Mouse (Mus musculus) CH12.LX (cell line): Measurements from ENCODE around the gene Carhsp1. TPM values are rescaled to one million over a fixed set of nuclear protein-coding genes. Genes with fewer than 3 reads are reported as not detected.

Source experiments
- DNase-seq: peaks from one replicate; pipeline ENCODE4 v3.0.0-alpha.2; 2013; ENCODE audit errors: extremely low read depth
- H3K27ac ChIP-seq: 2 replicates; pipeline ENCODE4 v1.5.1; 2012; ENCODE audit warnings: low read depth, mild to moderate bottlenecking, control low read depth, moderate library complexity; ENCODE audit not compliant: insufficient read depth
- H3K27me3 ChIP-seq: replicated peaks from 2 replicates; pipeline ENCODE3; 2012; ENCODE audit warnings: inconsistent platforms
- H3K36me3 ChIP-seq, 2 experiments: replicated peaks in 1 of 2; 2 replicates each; pipeline versions ENCODE3 to v1.6.1; 2012; ENCODE audit warnings: inconsistent platforms in 1 of 2, low read length in 1 of 2, mild to moderate bottlenecking in 1 of 2, mixed read lengths in 1 of 2, moderate library complexity in 1 of 2; ENCODE audit not compliant: control insufficient read depth in 1 of 2, insufficient read depth in 1 of 2
- H3K4me1 ChIP-seq, 2 experiments: 2 replicates each; pipeline ENCODE4 v1.6.1; 2012; ENCODE audit warnings: inconsistent platforms in 1 of 2, moderate library complexity in 1 of 2; ENCODE audit not compliant: insufficient read depth in 2 of 2, control insufficient read depth in 1 of 2
- H3K4me2 ChIP-seq: 2 replicates; pipeline ENCODE4 v1.6.1; 2012; ENCODE audit warnings: low read depth, mild to moderate bottlenecking, control low read depth; ENCODE audit not compliant: poor library complexity, insufficient read depth, severe bottlenecking
- H3K4me3 ChIP-seq, 3 experiments: fragments of 150-350 bp in 1 of 3; sonication (generic) in 1 of 3; replicated peaks in 1 of 3; 2 replicates each; pipeline versions ENCODE3 to v1.5.1; 2011 to 2012; ENCODE audit warnings: low read depth in 2 of 3, low read length in 2 of 3, mild to moderate bottlenecking in 2 of 3, moderate library complexity in 2 of 3, control low read depth in 1 of 3, improper control_type of control experiment in 1 of 3, inconsistent platforms in 1 of 3, mixed read lengths in 1 of 3; ENCODE audit not compliant: poor library complexity in 1 of 3
- H3K79me2 ChIP-seq: replicated peaks from 2 replicates; pipeline ENCODE4 v1.6.1; 2012; ENCODE audit warnings: mild to moderate bottlenecking, moderate library complexity; ENCODE audit not compliant: control insufficient read depth, poor library complexity, insufficient read depth, severe bottlenecking; ENCODE audit errors: extremely low read depth
- H3K9ac ChIP-seq: 2 replicates; pipeline ENCODE4 v1.6.1; 2012; ENCODE audit warnings: low read depth, mild to moderate bottlenecking, control low read depth, moderate library complexity; ENCODE audit not compliant: insufficient read depth
- H3K9me3 ChIP-seq: replicated peaks from 2 replicates; pipeline ENCODE3; 2012; ENCODE audit warnings: low read length, inconsistent platforms, mixed read lengths
- CTCF ChIP-seq, 2 experiments: IDR thresholded peaks in 1 of 2; conservative IDR thresholded peaks in 1 of 2; 2 replicates each; pipeline ENCODE4 v1.5.1; 2011 to 2012; ENCODE audit warnings: low read depth in 2 of 2, low read length in 2 of 2, improper control_type of control experiment in 1 of 2, inconsistent platforms in 1 of 2, mild to moderate bottlenecking in 1 of 2, moderate library complexity in 1 of 2
- ELF1 ChIP-seq: IDR thresholded peaks from 2 replicates; pipeline ENCODE4 v1.6.1; 2014; ENCODE audit warnings: low read depth, mild to moderate bottlenecking, inconsistent platforms, low read length, improper control_type of control experiment
- EP300 ChIP-seq: IDR thresholded peaks from 2 replicates; pipeline ENCODE4 v1.6.1; 2011; ENCODE audit warnings: low read length, improper control_type of control experiment
- JUND ChIP-seq: conservative IDR thresholded peaks from 2 replicates; pipeline ENCODE4 v1.6.1; 2011; ENCODE audit warnings: low read depth, low read length, improper control_type of control experiment
- MAX ChIP-seq: IDR thresholded peaks from 2 replicates; pipeline ENCODE4 v1.6.1; 2011; ENCODE audit warnings: low read length, improper control_type of control experiment
- MEF2A ChIP-seq: IDR thresholded peaks from 2 replicates; pipeline ENCODE4 v1.6.1; 2014; ENCODE audit warnings: low read depth, mild to moderate bottlenecking, inconsistent platforms, low read length, improper control_type of control experiment, borderline replicate concordance
- NELFE ChIP-seq: IDR thresholded peaks from 2 replicates; pipeline ENCODE4 v1.6.1; 2011; ENCODE audit warnings: low read depth, low read length, improper control_type of control experiment
- POLR2A ChIP-seq: IDR thresholded peaks from 2 replicates; pipeline ENCODE4 v1.6.1; 2011; ENCODE audit warnings: low read depth, mild to moderate bottlenecking, improper control_type of control experiment, low read length
- RAD21 ChIP-seq: IDR thresholded peaks from 2 replicates; pipeline ENCODE4 v1.6.1; 2011; ENCODE audit warnings: low read depth, mild to moderate bottlenecking, low read length, improper control_type of control experiment, moderate library complexity
- RCOR1 ChIP-seq: conservative IDR thresholded peaks from 2 replicates; pipeline ENCODE4 v1.6.1; 2012; ENCODE audit warnings: low read depth, mild to moderate bottlenecking, inconsistent platforms, low read length, improper control_type of control experiment
- SMC3 ChIP-seq: IDR thresholded peaks from 2 replicates; pipeline ENCODE4 v1.6.1; 2011; ENCODE audit warnings: low read depth, low read length, improper control_type of control experiment
- TCF12 ChIP-seq: IDR thresholded peaks from 2 replicates; pipeline ENCODE4 v1.6.1; 2014; ENCODE audit warnings: low read depth, mild to moderate bottlenecking, inconsistent platforms, low read length, improper control_type of control experiment
- ZC3H11A ChIP-seq: IDR thresholded peaks from 2 replicates; pipeline ENCODE4 v1.6.1; 2012; ENCODE audit warnings: low read depth, mild to moderate bottlenecking, inconsistent platforms, low read length, improper control_type of control experiment
- dilution Hi-C: fragments of 300-500 bp; cut with MboI; formaldehyde crosslinking; loops from 2 replicates; pipeline ENCODE4 v1.14.3; 2020; ENCODE audit warnings: low sequenced_read_pairs; ENCODE audit not compliant: extremely low pct_unique_long_range_greater_than_20kb, extremely low pct_ligation_motif_present
- in situ Hi-C: fragments of 300-500 bp; cut with MboI; formaldehyde crosslinking; loops from 3 replicates; pipeline ENCODE4 v1.14.3; 2019; ENCODE audit warnings: low sequenced_read_pairs, low pct_ligation_motif_present, low pct_unique_long_range_greater_than_20kb, mixed read lengths
- polyA plus RNA-seq: library from polyadenylated mRNA; unstranded; fragments of >175 nt; gene quantifications from 2 replicates; pipeline ENCODE4 v1.2.1, GENCODE M21; 2012; ENCODE audit warnings: low read depth; ENCODE audit not compliant: insufficient read length
- total RNA-seq, 2 experiments: library from RNA; depleted of rRNA; stranded (reverse); fragments of 300-350 nt in 1 of 2; fragments of >200 nt in 1 of 2; gene quantifications; 2 replicates each; pipeline ENCODE4 v1.2.3; 2012 to 2014

Carhsp1 gene
- total and polyA plus RNA-seq, 3 experiments, result 26.0 to 29.7 (median 26.2) TPM

DNA sequence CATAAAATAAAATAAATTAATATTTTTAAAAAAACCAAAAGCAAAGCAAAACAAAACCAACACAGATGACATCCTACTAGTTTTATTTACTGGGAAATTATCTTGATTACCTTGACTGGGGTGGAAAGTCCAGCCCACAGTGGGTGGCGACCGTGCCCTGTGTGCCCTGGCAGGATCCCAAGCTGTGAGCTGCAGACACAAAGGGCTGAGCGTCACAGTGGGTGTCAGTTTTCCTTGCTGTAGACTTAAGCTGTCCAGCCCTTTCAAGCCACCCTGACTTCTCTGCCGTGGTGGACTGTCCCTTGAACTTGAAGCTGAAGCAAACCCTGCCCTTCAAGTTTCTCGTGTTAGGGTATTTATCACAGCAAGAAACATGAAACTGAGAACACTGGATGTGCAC is 6.1 kb upstream of the Carhsp1 start:
- Histone ChIP-seq H3K27ac (no peak overlapping the region), H3K36me3 (peaks cover 0 to 3% of the 10 kb centered on the region in 2 experiments), H3K9ac (no peak overlapping the region), H3K4me2 (no peak overlapping the region), H3K4me1 (peaks cover 5 to 16% of the 10 kb centered on the region in 2 experiments; a peak in 3 of 4 replicates), H3K79me2 (no peaks in the 10 kb centered on the region), H3K4me3 (no peak overlapping the region), H3K9me3 (no peaks in the 10 kb centered on the region), H3K27me3 (peaks cover 10% of the 10 kb centered on the region)
- no peak for DNase-seq
- dilution Hi-C loops (no loop called here), in situ Hi-C loops (loop anchor here (5.0 kb wide), 2 partner anchors 36 to 186 kb away; no protein-coding TSS in a partner anchor)
- no peak for TF ChIP-seq MEF2A

GRCm38 (mm10) chr16:8676800-8677199 is 4.8 kb upstream of the Carhsp1 start:
- TF ChIP-seq ZC3H11A (peak; percentile 35; the same call in 1 of the 2 replicates), SMC3 (peak; percentile 94), ELF1 (no peak), MAX (no peak), NELFE (no peak; the same call in 1 of the 2 replicates), RAD21 (peak; percentile 67), RCOR1 (no peak), CTCF (conservative IDR thresholded peaks at IDR 0.05 in 1 of 2, IDR thresholded peaks at IDR 0.05 in 1 of 2; ENCODE audit: low read depth in 2 of 2, low read length in 2 of 2) (peak; percentile 93 to 99), TCF12 (no peak), POLR2A (no peak)
- Histone ChIP-seq H3K27me3 (peaks cover 15% of the 10 kb centered on the region), H3K36me3 (peaks cover 0 to 1% of the 10 kb centered on the region in 2 experiments), H3K79me2 (no peaks in the 10 kb centered on the region), H3K9ac (no peak overlapping the region), H3K27ac (no peak overlapping the region), H3K4me1 (peaks cover 5 to 23% of the 10 kb centered on the region in 2 experiments; a peak in 3 of 4 replicates), H3K4me3 (no peak overlapping the region), H3K9me3 (no peaks in the 10 kb centered on the region), H3K4me2 (no peak overlapping the region)
- in situ Hi-C loops, result loop anchor here (5.0 kb wide), 2 partner anchors 34 to 184 kb away; no protein-coding TSS in a partner anchor
- dilution Hi-C loops, result no loop called here
- DNase-seq, result peak; percentile 66

DNA sequence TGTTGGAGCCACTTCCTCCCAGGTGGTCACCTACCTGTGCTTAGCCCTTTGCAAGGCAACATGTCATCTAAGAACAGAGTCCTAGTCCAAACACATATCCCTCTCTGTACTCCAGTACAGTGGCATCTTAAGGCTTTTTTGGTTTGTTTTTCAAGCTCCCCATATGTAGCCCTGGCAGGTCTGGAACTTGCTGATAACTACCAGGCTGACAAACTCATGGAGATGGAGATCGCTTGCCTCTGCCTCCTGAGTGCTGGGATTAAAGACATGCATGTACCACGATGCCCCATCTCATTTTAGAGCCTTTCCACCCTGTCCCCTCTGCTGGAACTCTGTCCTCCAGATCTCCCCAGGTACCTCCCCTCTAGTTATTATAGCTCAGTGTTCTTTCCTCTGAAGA is 4.3 kb upstream of the Carhsp1 start:
- in situ Hi-C loops, result loop anchor here (5.0 kb wide), 2 partner anchors 34 to 184 kb away; no protein-coding TSS in a partner anchor
- TF ChIP-seq JUND, result no peak
- no peak for TF ChIP-seq EP300
- Histone ChIP-seq H3K4me3 (no peak overlapping the region), H3K79me2 (no peaks in the 10 kb centered on the region), H3K9ac (no peak overlapping the region), H3K27ac (no peak overlapping the region), H3K4me1 (peaks cover 5 to 26% of the 10 kb centered on the region in 2 experiments; a peak in 3 of 4 replicates), H3K4me2 (no peak overlapping the region), H3K27me3 (peaks cover 15% of the 10 kb centered on the region), H3K9me3 (no peaks in the 10 kb centered on the region), H3K36me3 (peaks cover 0 to 1% of the 10 kb centered on the region in 2 experiments)
- DNase-seq, result no peak
- dilution Hi-C loops, result no loop called here
